Mouse (Mus musculus) adrenal gland, adult (tissue): ENCODE measurements at regions not wholly inside any gene's neighbourhood (a gene's known extent, or its start where the extent isn't known, plus 50 kb on each side); places are given as distances from the start of the nearest gene placed in this dataset.
A peak's percentile ranks its signal among the peaks of the same experiment; 100 is the strongest.

Experiments
- DNase-seq, 2 experiments: peaks; one replicate each; pipeline ENCODE4 v3.0.0; 2022 to 2023; ENCODE audit warnings: low spot score in 1 of 2; ENCODE audit not compliant: inconsistent age in 2 of 2

- DNase-seq = no peak
Observed at GRCm38 (mm10) chr7:92984701-92985682, 94.7 kb upstream of the Fam181b start.

GRCm38 (mm10) chr7:92985683-92986070 lies 94.0 kb upstream of the Fam181b start:
- no peak for DNase-seq

DNA sequence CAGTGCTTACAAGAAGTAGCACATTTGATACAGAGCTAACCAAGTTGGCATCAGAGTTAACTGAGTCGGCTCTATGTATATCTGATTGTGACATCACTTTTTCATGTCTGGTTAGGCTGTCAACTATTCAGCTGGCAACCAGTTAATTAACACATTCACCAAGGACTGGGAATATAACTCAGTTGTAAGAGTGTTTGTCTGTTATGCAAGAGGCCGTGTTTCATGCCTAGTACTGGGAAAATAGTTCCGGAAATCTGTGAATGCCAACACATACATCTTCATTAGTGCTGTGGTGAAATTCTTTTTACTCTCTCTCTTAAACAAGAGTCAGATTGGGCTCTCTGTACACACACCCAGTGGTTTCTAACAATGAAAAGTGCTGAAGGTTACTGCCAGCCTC lies 80.8 kb upstream of the Fam181b start:
- no peak for DNase-seq

DNA sequence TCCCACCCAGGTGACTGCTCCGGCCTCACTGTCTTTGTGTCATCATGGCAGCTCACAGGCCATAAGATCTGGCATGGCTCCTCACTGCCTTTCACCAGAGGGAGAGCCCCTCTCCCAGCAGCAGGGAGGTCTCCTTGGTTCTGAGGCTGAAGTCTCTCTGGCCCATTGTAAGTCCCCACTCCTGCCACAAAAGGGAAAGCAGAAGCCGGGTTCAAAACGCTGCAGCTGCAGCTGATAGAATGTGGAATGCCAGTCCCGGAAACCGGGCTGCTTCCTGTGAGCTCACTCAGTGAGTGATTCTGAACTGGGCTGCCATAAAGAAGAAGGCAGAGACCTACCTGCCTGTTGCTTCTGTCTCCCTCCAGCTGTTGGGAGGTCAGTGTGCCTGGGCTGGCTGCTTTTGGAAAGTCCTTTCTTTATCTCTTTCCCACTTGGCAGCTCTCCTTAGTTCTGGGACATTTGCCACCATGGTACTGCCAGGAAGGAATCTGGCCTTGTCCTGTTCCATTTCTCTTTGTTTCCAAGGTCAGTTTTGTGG lies 72.9 kb upstream of the Fam181b start:
- DNase-seq = peak; percentile 89 to 96

- no peak for DNase-seq
Observed at GRCm38 (mm10) chr7:93007721-93008120, 71.9 kb upstream of the Fam181b start.

DNA sequence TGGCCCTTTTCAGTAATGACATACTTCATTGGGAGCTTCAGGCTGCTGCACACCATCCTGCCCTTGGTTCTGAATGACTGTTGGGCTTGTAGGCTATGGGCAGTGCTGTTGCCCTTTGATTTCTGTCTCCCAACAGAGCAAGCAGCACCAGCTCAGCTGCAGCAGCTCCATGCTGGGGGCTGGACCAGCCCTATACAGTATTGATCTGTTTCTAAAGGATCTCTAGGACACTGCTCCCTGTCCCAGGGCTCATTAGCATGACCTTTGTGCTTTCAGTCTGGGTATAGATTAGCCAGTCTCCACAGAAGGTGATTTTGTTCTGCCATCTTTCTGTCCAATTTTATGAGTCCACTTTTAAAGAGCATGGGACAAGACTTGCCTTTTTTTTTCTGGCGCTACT lies 60.3 kb upstream of the Fam181b start:
- no peak for DNase-seq

GRCm38 (mm10) chr7:93023489-93024130 lies 56.1 kb upstream of the Fam181b start:
- DNase-seq = no peak

DNA sequence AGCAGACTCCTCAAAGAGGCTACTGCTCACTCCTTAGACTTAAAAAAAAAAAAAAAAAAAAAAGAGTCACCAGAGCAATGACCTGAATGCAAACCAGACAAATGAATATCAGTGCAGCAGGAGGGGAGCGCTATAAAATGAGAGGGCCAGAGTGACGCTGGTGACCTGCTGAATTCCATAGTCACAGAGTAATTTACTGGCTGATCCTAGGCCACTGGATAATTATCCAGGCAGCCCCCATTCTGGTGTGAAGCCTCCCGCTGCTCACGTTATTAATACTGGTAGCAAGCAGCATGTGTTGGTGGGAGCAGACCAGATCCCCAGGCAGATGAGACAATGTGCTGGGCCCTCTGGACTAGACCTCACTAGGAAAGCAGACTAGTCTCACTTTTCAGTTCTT lies 53.4 kb upstream of the Fam181b start:
- DNase-seq = no peak
